Mouse (Mus musculus): ENCODE data around the gene Zfp874b. TPM values are rescaled to one million over a fixed set of nuclear protein-coding genes. Genes with fewer than 3 reads are reported as not detected.

Zfp874b gene
- total RNA-seq, 2 experiments from 2014 or later, result 51.3 to 71.6 TPM

Other genes starting within 250 kb of the Zfp874b start
- 3.3 TPM in 1 of 2 replicates, not detected in the other for gene Zfp458, start 205.8 kb downstream of the Zfp874b start, total RNA-seq (2015; ENCODE audit: low replicate concordance)
- 2.7 TPM in 1 of 2 replicates, not detected in the other for gene Zfp458, start 205.8 kb downstream of the Zfp874b start, total RNA-seq (2017; ENCODE audit: low replicate concordance)
- gene Zfp457, start 177.8 kb downstream of the Zfp874b start, total RNA-seq (2015; ENCODE audit: low replicate concordance), result not detected in 2 replicates
- 0.56 TPM in 1 of 2 replicates, not detected in the other for gene Zfp457, start 177.8 kb downstream of the Zfp874b start, total RNA-seq (2017; ENCODE audit: low replicate concordance)
- gene Zfp595, start 151.7 kb downstream of the Zfp874b start, total RNA-seq (2015; ENCODE audit: low replicate concordance), result 4.0 and 5.0 TPM in 2 replicates
- gene Zfp595, start 151.7 kb downstream of the Zfp874b start, total RNA-seq (2017; ENCODE audit: low replicate concordance), result 2.0 and 7.8 TPM in 2 replicates
- not detected in 2 replicates for gene Gm28044, start 123.7 kb downstream of the Zfp874b start, total RNA-seq (2015; ENCODE audit: low replicate concordance)
- gene Gm28044, start 123.7 kb downstream of the Zfp874b start, total RNA-seq (2017; ENCODE audit: low replicate concordance), result not detected in 2 replicates
- gene Zfp953, start 123.7 kb downstream of the Zfp874b start, total RNA-seq (2015; ENCODE audit: low replicate concordance), result 3.1 and 5.0 TPM in 2 replicates
- 6.8 and 7.6 TPM in 2 replicates for gene Zfp953, start 123.7 kb downstream of the Zfp874b start, total RNA-seq (2017; ENCODE audit: low replicate concordance)
- not detected in 2 replicates for gene Gm28041, start 108.5 kb downstream of the Zfp874b start, total RNA-seq (2015; ENCODE audit: low replicate concordance)
- gene Gm28041, start 108.5 kb downstream of the Zfp874b start, total RNA-seq (2017; ENCODE audit: low replicate concordance), result not detected in 2 replicates
- gene Zfp456, start 108.4 kb downstream of the Zfp874b start, total RNA-seq (2015; ENCODE audit: low replicate concordance), result 0.19 and 0.63 TPM in 2 replicates
- 0.56 and 1.5 TPM in 2 replicates for gene Zfp456, start 108.4 kb downstream of the Zfp874b start, total RNA-seq (2017; ENCODE audit: low replicate concordance)
- 3.5 and 7.7 TPM in 2 replicates for gene Zfp429, start 84.4 kb downstream of the Zfp874b start, total RNA-seq (2015; ENCODE audit: low replicate concordance)
- 3.5 and 3.6 TPM in 2 replicates for gene Zfp429, start 84.4 kb downstream of the Zfp874b start, total RNA-seq (2017; ENCODE audit: low replicate concordance)
- gene Zfp459, start 62.8 kb downstream of the Zfp874b start, total RNA-seq (2015; ENCODE audit: low replicate concordance), result 0.42 TPM in 1 of 2 replicates, not detected in the other
- 1.7 TPM in 2 replicates for gene Zfp459, start 62.8 kb downstream of the Zfp874b start, total RNA-seq (2017; ENCODE audit: low replicate concordance)
- 72.8 and 75.0 TPM in 2 replicates for gene Zfp874a, start 32.6 kb downstream of the Zfp874b start, total RNA-seq (2015; ENCODE audit: low replicate concordance)
- 112 and 135 TPM in 2 replicates for gene Zfp874a, start 32.6 kb downstream of the Zfp874b start, total RNA-seq (2017; ENCODE audit: low replicate concordance)
- 1.5 TPM in 1 of 2 replicates, not detected in the other for gene Zfp58, start 16.3 kb upstream of the Zfp874b start, total RNA-seq (2015; ENCODE audit: low replicate concordance)
- gene Zfp58, start 16.3 kb upstream of the Zfp874b start, total RNA-seq (2017; ENCODE audit: low replicate concordance), result 1.0 and 2.1 TPM in 2 replicates
- not detected in 2 replicates for gene Gm26965, start 41.9 kb upstream of the Zfp874b start, total RNA-seq (2015; ENCODE audit: low replicate concordance)
- not detected in 2 replicates for gene Gm26965, start 41.9 kb upstream of the Zfp874b start, total RNA-seq (2017; ENCODE audit: low replicate concordance)
- gene Zfp87, start 41.9 kb upstream of the Zfp874b start, total RNA-seq (2015; ENCODE audit: low replicate concordance), result 5.8 and 7.1 TPM in 2 replicates
- gene Zfp87, start 41.9 kb upstream of the Zfp874b start, total RNA-seq (2017; ENCODE audit: low replicate concordance), result 10.6 and 23.1 TPM in 2 replicates
- gene Zfp748, start 69.6 kb upstream of the Zfp874b start, total RNA-seq (2015; ENCODE audit: low replicate concordance), result 3.3 and 6.7 TPM in 2 replicates
- gene Zfp748, start 69.6 kb upstream of the Zfp874b start, total RNA-seq (2017; ENCODE audit: low replicate concordance), result 2.9 and 4.6 TPM in 2 replicates
- gene Zfp729b, start 125.4 kb upstream of the Zfp874b start, total RNA-seq (2015; ENCODE audit: low replicate concordance), result 1.9 and 5.2 TPM in 2 replicates
- gene Zfp729b, start 125.4 kb upstream of the Zfp874b start, total RNA-seq (2017; ENCODE audit: low replicate concordance), result 2.4 and 4.6 TPM in 2 replicates
- gene Gm49345, start 153.5 kb upstream of the Zfp874b start, total RNA-seq (2015; ENCODE audit: low replicate concordance), result not detected in 2 replicates
- gene Gm49345, start 153.5 kb upstream of the Zfp874b start, total RNA-seq (2017; ENCODE audit: low replicate concordance), result not detected in 2 replicates
- gene Zfp729a, start 153.5 kb upstream of the Zfp874b start, total RNA-seq (2015; ENCODE audit: low replicate concordance), result 1.2 and 6.1 TPM in 2 replicates
- 4.9 and 11.4 TPM in 2 replicates for gene Zfp729a, start 153.5 kb upstream of the Zfp874b start, total RNA-seq (2017; ENCODE audit: low replicate concordance)
- 1.0 and 2.5 TPM in 2 replicates for gene Zfp738, start 202.8 kb upstream of the Zfp874b start, total RNA-seq (2015; ENCODE audit: low replicate concordance)
- gene Zfp738, start 202.8 kb upstream of the Zfp874b start, total RNA-seq (2017; ENCODE audit: low replicate concordance), result 1.3 and 1.5 TPM in 2 replicates
- 2.1 and 3.3 TPM in 2 replicates for gene Zfp65, start 244.9 kb upstream of the Zfp874b start, total RNA-seq (2015; ENCODE audit: low replicate concordance)
- 2.8 and 3.1 TPM in 2 replicates for gene Zfp65, start 244.9 kb upstream of the Zfp874b start, total RNA-seq (2017; ENCODE audit: low replicate concordance)